In genomic region chr2:161570236-161570995, GRCm38 (mm10) we compare ENCODE assay signal across 10 mouse cellular contexts.
DNase-seq lines count a peak whose midpoint lies in the region; ATAC-seq lines count a peak whose summit lies in the region.
"Had no signal": no experiment of that assay in that cellular context is flagged by ENCODE, and none has a peak within 500 bp of the region (broad histone marks: within the 10 kb centered on the region; RNA-seq: fewer than 3 reads in every experiment).

No protein-coding gene starts in this region.

- H3K9ac ChIP-seq in embryonic facial prominence, embryonic 15.5 days = no peak overlapping the region
- H3K9ac ChIP-seq in midbrain, embryonic 16.5 days (ENCODE audit: low read depth, low read length) = no peak overlapping the region
- H3K9ac ChIP-seq: embryonic facial prominence, embryonic 12.5 days; liver, postnatal 0 days had no signal

- 0 out of 2 replicates have a peak overlapping the region, but pooled peaks have one; percentile 2 for H3K4me2 ChIP-seq in embryonic facial prominence, embryonic 15.5 days (replicated peaks)
- no peak overlapping the region for H3K4me2 ChIP-seq in midbrain, embryonic 16.5 days (ENCODE audit: low read length)
- H3K4me2 ChIP-seq: embryonic facial prominence, embryonic 12.5 days had no signal

- intact Hi-C loops in left cerebral cortex, postnatal 4 days (cut with DNase I) = no loop called here
- intact Hi-C loops in heart, postnatal 10 days (cut with DNase I) = no loop called here

- no peaks in the 10 kb centered on the region for H3K9me3 ChIP-seq in embryonic facial prominence, embryonic 15.5 days (replicated peaks)
- H3K9me3 ChIP-seq in midbrain, embryonic 16.5 days (replicated peaks; ENCODE audit: control insufficient read depth, low read length, poor library complexity, severe bottlenecking) = no peaks in the 10 kb centered on the region; the same call in 1 of the 2 replicates
- H3K9me3 ChIP-seq: embryonic facial prominence, embryonic 12.5 days had no signal

- no peaks in the 10 kb centered on the region for H3K36me3 ChIP-seq in embryonic facial prominence, embryonic 15.5 days
- no peaks in the 10 kb centered on the region for H3K36me3 ChIP-seq in midbrain, embryonic 16.5 days (ENCODE audit: control insufficient read depth, insufficient read depth, low read length)
- H3K36me3 ChIP-seq: embryonic facial prominence, embryonic 12.5 days had no signal

- 0 out of 2 replicates have a peak, but pooled peaks cover 3% of the 10 kb centered on the region for H3K27me3 ChIP-seq in embryonic facial prominence, embryonic 15.5 days
- H3K27me3 ChIP-seq in midbrain, embryonic 16.5 days (ENCODE audit: control insufficient read depth, insufficient read depth, low read depth, low read length) = no peaks in the 10 kb centered on the region
- H3K27me3 ChIP-seq: embryonic facial prominence, embryonic 12.5 days had no signal

- H3K27ac ChIP-seq in embryonic facial prominence, embryonic 15.5 days (replicated peaks) = no peak overlapping the region
- H3K27ac ChIP-seq in midbrain, embryonic 16.5 days (ENCODE audit: low read length) = no peak overlapping the region
- H3K27ac ChIP-seq: embryonic facial prominence, embryonic 12.5 days had no signal

- peaks cover 14% of the 10 kb centered on the region; the same call in 1 of the 2 replicates for H3K4me1 ChIP-seq in embryonic facial prominence, embryonic 15.5 days
- no peaks in the 10 kb centered on the region for H3K4me1 ChIP-seq in midbrain, embryonic 16.5 days (ENCODE audit: control insufficient read depth, insufficient read depth, low read length)

- peak; percentile 57 for ATAC-seq in embryonic facial prominence, embryonic 15.5 days (ENCODE audit: insufficient number of reproducible peaks, low FRiP score, low TSS enrichment, low read depth)
- ATAC-seq in midbrain, embryonic 16.5 days = no peak
- ATAC-seq: liver, postnatal 0 days had no signal

- no peak overlapping the region for H3K4me3 ChIP-seq in embryonic facial prominence, embryonic 15.5 days (replicated peaks)
- no peak overlapping the region for H3K4me3 ChIP-seq in midbrain, embryonic 16.5 days (ENCODE audit: low read depth, low read length)
- H3K4me3 ChIP-seq: embryonic facial prominence, embryonic 12.5 days had no signal

- 18% methylated on average over 10 of the region's 10 CpGs for WGBS in embryonic facial prominence, embryonic 15.5 days
- WGBS in midbrain, embryonic 16.5 days = 55% methylated on average over 10 of the region's 10 CpGs

- DNase-seq in left cerebral cortex, adult 11 months (ENCODE audit: low spot score) = peak; percentile 4
- no peak for DNase-seq in left cerebral cortex, postnatal 4 days
- peak; percentile 39 to 52 for DNase-seq in heart, postnatal 10 days
- DNase-seq in lung, postnatal 25 days (ENCODE audit: low spot score) = peak; percentile 15
- DNase-seq in liver = no peak
- DNase-seq in thymus, postnatal 10 days (ENCODE audit: low spot score in 2 of 2) = no peak
- DNase-seq: liver, postnatal 0 days had no signal

Comparison
In these comparisons a context has a peak if more than half of its experiments do, and no peak if none do; other contexts are left out.
1. DNase-seq: peak in left cerebral cortex, adult 11 months (single experiment), heart, postnatal 10 days (2 of 2) and lung, postnatal 25 days (single experiment); none in left cerebral cortex, postnatal 4 days (single experiment), liver (single experiment) and thymus, postnatal 10 days (0 of 2).